Mouse (Mus musculus) hematopoietic stem cell, adult 5-6 weeks (primary cell): ENCODE measurements around the gene Adamts3. TPM values are rescaled to one million over a fixed set of nuclear protein-coding genes. Genes with fewer than 3 reads are reported as not detected.

Experiments
- ATAC-seq, 2 experiments: fragments of 125-278 bp in 1 of 2; replicated peaks in 1 of 2; 2 replicates each; pipeline ENCODE4 v1.8.0; 2016 to 2017; ENCODE audit warnings: inconsistent platforms in 2 of 2, mild to moderate bottlenecking in 2 of 2, moderate number of reproducible peaks in 2 of 2, low read depth in 1 of 2, moderate TSS enrichment in 1 of 2; ENCODE audit not compliant: low FRiP score in 2 of 2, poor library complexity in 2 of 2, severe bottlenecking in 2 of 2, insufficient read depth in 1 of 2, low TSS enrichment in 1 of 2
- total RNA-seq: library from RNA; stranded (forward); fragments of 172-1452, 232-1000 nt; gene quantifications from 2 replicates; pipeline ENCODE4 v1.2.3, GENCODE M21; 2017

Adamts3 gene
- total RNA-seq, 1 experiment from 2014 or later: 8.7 TPM

GRCm38 (mm10) chr5:89844354-89844753 is 38.8 kb downstream of the Adamts3 start:
- peak; percentile 97 to 99 for ATAC-seq

- peak; percentile 44 to 62 for ATAC-seq
These were observed 39.7 kb downstream of the Adamts3 start for GRCm38 (mm10) chr5:89843478-89843877.

GRCm38 (mm10) chr5:89839627-89840026 is 43.5 kb downstream of the Adamts3 start:
- ATAC-seq: peak in 1 of 2 experiments; percentile 32; a peak in 1 of 4 replicates

GRCm38 (mm10) chr5:89821175-89821574 is 62.0 kb downstream of the Adamts3 start:
- ATAC-seq: peak in 1 of 2 experiments; percentile 59; a peak in 2 of 4 replicates

- no peak for ATAC-seq
These were observed 63.6 kb downstream of the Adamts3 start for GRCm38 (mm10) chr5:89819531-89819930.

GRCm38 (mm10) chr5:89816610-89817009 is 66.5 kb downstream of the Adamts3 start:
- no peak for ATAC-seq

GRCm38 (mm10) chr5:89814552-89814951 is 68.6 kb downstream of the Adamts3 start:
- no peak for ATAC-seq

GRCm38 (mm10) chr5:89800181-89800816 is 82.8 kb downstream of the Adamts3 start:
- no peak for ATAC-seq

- ATAC-seq: 0 out of 4 replicates have a peak, but pooled peaks of 1 of the 2 experiments have one; percentile 42
These were observed 89.4 kb downstream of the Adamts3 start for GRCm38 (mm10) chr5:89793706-89794105.

- ATAC-seq: no peak
These were observed 98.5 kb downstream of the Adamts3 start for GRCm38 (mm10) chr5:89784635-89785034.

GRCm38 (mm10) chr5:89779823-89780222 is 103.3 kb downstream of the Adamts3 start:
- ATAC-seq: no peak

- ATAC-seq: no peak
These were observed 104.5 kb downstream of the Adamts3 start for GRCm38 (mm10) chr5:89778610-89779009.

- ATAC-seq: peak; percentile 29 to 59; a peak in 3 of 4 replicates
These were observed 105.7 kb downstream of the Adamts3 start for GRCm38 (mm10) chr5:89777411-89777810.

GRCm38 (mm10) chr5:89770655-89771355 is 112.3 kb downstream of the Adamts3 start:
- no peak for ATAC-seq

GRCm38 (mm10) chr5:89763189-89764187 is 119.6 kb downstream of the Adamts3 start:
- ATAC-seq: no peak

GRCm38 (mm10) chr5:89760368-89760767 is 122.8 kb downstream of the Adamts3 start:
- ATAC-seq: no peak

- ATAC-seq: no peak; a peak in 1 of 4 replicates
These were observed 131.3 kb downstream of the Adamts3 start for GRCm38 (mm10) chr5:89751836-89752235.
